Comparison of ENCODE assay signal across 19 mouse cellular contexts in the genomic region with DNA sequence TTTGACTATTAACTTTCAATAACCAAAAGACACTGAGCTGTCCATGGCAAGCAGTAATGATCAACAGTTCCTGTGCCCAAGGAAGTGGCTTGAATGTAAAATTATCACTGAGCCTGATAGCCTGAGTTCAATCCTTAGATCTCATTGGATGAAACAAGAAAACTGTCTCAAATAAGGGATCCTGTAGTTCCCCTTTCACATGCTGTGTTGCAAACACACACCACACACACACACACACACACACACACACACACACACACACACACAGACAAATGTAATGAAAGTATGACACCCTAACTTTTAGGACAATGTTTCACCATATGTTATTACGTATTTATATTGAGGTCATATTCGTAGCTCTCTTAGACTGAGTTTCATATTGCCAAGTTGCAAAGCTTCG.
"Had no signal": no experiment of that assay in that cellular context is flagged by ENCODE, and none has a peak within 500 bp of the region (broad histone marks: within the 10 kb centered on the region; RNA-seq: fewer than 3 reads in every experiment).

No protein-coding gene starts in this region.

- H3K27ac ChIP-seq: intestine, embryonic 15.5 days; kidney, embryonic 15.5 days; limb, embryonic 10.5 days; limb, embryonic 13.5 days; liver, embryonic 14.5 days; macrophage; midbrain, embryonic 15.5 days; neural tube, embryonic 13.5 days had no signal

- H3K4me2 ChIP-seq: intestine, embryonic 15.5 days; kidney, embryonic 15.5 days; limb, embryonic 13.5 days; lung, embryonic 14.5 days; midbrain, embryonic 11.5 days; midbrain, embryonic 15.5 days; neural tube, embryonic 13.5 days had no signal

- DNase-seq: kidney, adult 11 months; kidney, adult 8-10 months; kidney, postnatal 10 days; kidney, postnatal 36 days; liver; liver, postnatal 0 days; lung, embryonic 14.5 days; thymus, postnatal 25 days had no signal

- H3K4me3 ChIP-seq: intestine, embryonic 15.5 days; kidney, embryonic 15.5 days; limb, embryonic 10.5 days; limb, embryonic 13.5 days; midbrain, embryonic 15.5 days; myocyte; neural tube, embryonic 13.5 days had no signal

- H3K9ac ChIP-seq: intestine, embryonic 15.5 days; kidney, embryonic 15.5 days; limb, embryonic 13.5 days; liver, embryonic 14.5 days; liver, postnatal 0 days; lung, embryonic 14.5 days; midbrain, embryonic 15.5 days; neural tube, embryonic 13.5 days had no signal

- H3K4me1 ChIP-seq: intestine, embryonic 15.5 days; kidney, embryonic 15.5 days; limb, embryonic 10.5 days; limb, embryonic 13.5 days; midbrain, embryonic 15.5 days; neural tube, embryonic 13.5 days had no signal

- H3K9me3 ChIP-seq: intestine, embryonic 15.5 days; kidney, embryonic 15.5 days; limb, embryonic 10.5 days; limb, embryonic 13.5 days; midbrain, embryonic 15.5 days; neural tube, embryonic 13.5 days had no signal

- H3K36me3 ChIP-seq: intestine, embryonic 15.5 days; kidney, embryonic 15.5 days; limb, embryonic 10.5 days; limb, embryonic 13.5 days; midbrain, embryonic 15.5 days; neural tube, embryonic 13.5 days had no signal

- H3K27me3 ChIP-seq: intestine, embryonic 15.5 days; kidney, embryonic 15.5 days; limb, embryonic 13.5 days; midbrain, embryonic 15.5 days; neural tube, embryonic 13.5 days had no signal

- ATAC-seq: intestine, embryonic 15.5 days; liver, postnatal 0 days; lung, postnatal 0 days; midbrain, embryonic 15.5 days had no signal
